In the genomic region with DNA sequence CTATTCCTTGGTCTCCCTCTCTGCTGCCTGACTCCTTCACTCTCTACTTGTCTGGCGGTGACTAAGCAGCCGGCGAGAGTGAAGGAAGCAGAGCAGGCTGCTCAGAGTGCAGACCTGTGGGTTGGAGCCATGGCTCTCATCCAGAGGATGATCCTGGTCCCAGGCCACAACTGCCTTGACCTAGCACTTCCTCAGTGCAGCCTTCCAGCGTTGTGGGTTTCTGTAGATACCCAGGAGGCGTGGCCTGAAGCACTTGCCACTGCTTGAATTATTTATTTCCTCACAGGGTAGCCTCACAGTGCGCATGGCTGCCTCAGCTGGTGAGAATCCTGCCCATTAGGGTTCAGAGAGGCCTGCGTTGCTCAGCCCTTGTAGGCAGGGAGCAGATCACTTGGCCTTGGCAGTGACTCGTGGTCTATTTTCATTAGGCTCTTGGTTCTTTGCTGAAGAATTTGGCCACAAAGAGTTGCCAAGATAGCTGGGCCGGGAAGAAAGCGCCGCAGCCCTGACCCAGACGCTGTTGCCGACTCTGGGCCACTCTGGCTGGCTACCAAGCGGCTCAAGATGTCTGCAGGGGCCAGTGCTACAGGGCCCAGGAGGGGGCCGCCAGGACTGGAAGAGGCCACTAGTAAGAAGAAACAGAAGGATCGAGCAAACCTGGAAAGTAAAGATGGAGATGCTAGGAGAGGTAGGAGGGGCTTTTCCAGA, we compare ENCODE assay signal across 8 mouse cellular contexts. TPM values are rescaled to one million over a fixed set of nuclear protein-coding genes. Genes with fewer than 3 reads are reported as not detected.
DNase-seq lines count a peak whose midpoint lies in the region; ATAC-seq and TF ChIP-seq lines count a peak whose summit lies in the region.

No protein-coding gene starts in this region.

- DNase-seq in neural tube, embryonic 11.5 days (ENCODE audit: low spot score) = no peak
- no peak for DNase-seq in neural tube, embryonic 10.5 days (ENCODE audit: extremely low spot score, low spot score)
- DNase-seq in cerebellum, postnatal 4 days (ENCODE audit: low spot score in 2 of 2) = no peak
- DNase-seq in spleen, postnatal 14 days (ENCODE audit: low spot score in 2 of 2) = no peak

- H3K9ac ChIP-seq in neural tube, embryonic 11.5 days (ENCODE audit: low read length) = peak overlapping the region; percentile 87; the same call in 1 of the 2 replicates
- peak overlapping the region; percentile 99 for H3K9ac ChIP-seq in heart, embryonic 14.5 days (ENCODE audit: low read length)
- H3K9ac ChIP-seq in limb, embryonic 13.5 days = peak overlapping the region; percentile 97
- peak overlapping the region; percentile 95 for H3K9ac ChIP-seq in neural tube, embryonic 13.5 days

- H3K27me3 ChIP-seq in neural tube, embryonic 11.5 days (ENCODE audit: control insufficient read depth, insufficient read depth, low read length) = no peaks in the 10 kb centered on the region
- H3K27me3 ChIP-seq in heart, embryonic 14.5 days (ENCODE audit: control insufficient read depth, insufficient read depth, low read length) = no peaks in the 10 kb centered on the region
- no peaks in the 10 kb centered on the region for H3K27me3 ChIP-seq in limb, embryonic 13.5 days
- H3K27me3 ChIP-seq in neural tube, embryonic 13.5 days = no peaks in the 10 kb centered on the region

- peak overlapping the region; percentile 93 for H3K4me2 ChIP-seq in neural tube, embryonic 11.5 days (ENCODE audit: low read depth)
- peak overlapping the region; percentile 73 for H3K4me2 ChIP-seq in heart, embryonic 14.5 days (ENCODE audit: low read length)
- peak overlapping the region; percentile 95 for H3K4me2 ChIP-seq in limb, embryonic 13.5 days (replicated peaks)
- H3K4me2 ChIP-seq in neural tube, embryonic 13.5 days = peak overlapping the region; percentile 98

- 90% methylated on average over 16 of the region's 16 CpGs for WGBS in neural tube, embryonic 11.5 days
- WGBS in heart, embryonic 14.5 days = 79% methylated on average over 16 of the region's 16 CpGs
- WGBS in limb, embryonic 13.5 days = 87% methylated on average over 16 of the region's 16 CpGs
- 84% methylated on average over 16 of the region's 16 CpGs for WGBS in neural tube, embryonic 13.5 days

- H3K4me3 ChIP-seq in neural tube, embryonic 11.5 days (ENCODE audit: low read depth, low read length) = peak overlapping the region; percentile 86
- peak overlapping the region; percentile 17; the same call in 1 of the 2 replicates for H3K4me3 ChIP-seq in cortical plate, adult 2 months (ENCODE audit: insufficient read depth, low read length)
- H3K4me3 ChIP-seq in heart, embryonic 14.5 days (ENCODE audit: control insufficient read depth in 1 of 2, insufficient read depth in 1 of 2, low read depth in 1 of 2, low read length in 2 of 2) = peak overlapping the region; percentile 5 to 99; a peak in 3 of 4 replicates
- H3K4me3 ChIP-seq in limb, embryonic 13.5 days = peak overlapping the region; percentile 98
- H3K4me3 ChIP-seq in neural tube, embryonic 13.5 days = peak overlapping the region; percentile 88

- TF ChIP-seq CTCF in cortical plate, adult 2 months (IDR thresholded peaks at IDR 0.05; ENCODE audit: extremely low read depth, insufficient read depth, low read length) = no peak

- no peak for ATAC-seq in neural tube, embryonic 11.5 days (ENCODE audit: insufficient read depth, low FRiP score, low TSS enrichment)
- ATAC-seq in heart, embryonic 14.5 days (ENCODE audit: insufficient number of reproducible peaks, insufficient read depth, low FRiP score, low read depth) = no peak
- no peak for ATAC-seq in limb, embryonic 13.5 days (ENCODE audit: low FRiP score, low read depth)
- no peak for ATAC-seq in neural tube, embryonic 13.5 days (ENCODE audit: low read depth)

- no peak for TF ChIP-seq POLR2A in cortical plate, adult 2 months (IDR thresholded peaks at IDR 0.05; ENCODE audit: extremely low read depth, insufficient read depth, low read length)

- peaks cover 5% of the 10 kb centered on the region for H3K4me1 ChIP-seq in neural tube, embryonic 11.5 days (ENCODE audit: control insufficient read depth, insufficient read depth, low read length)
- peaks cover 4% of the 10 kb centered on the region; the same call in 1 of the 2 replicates for H3K4me1 ChIP-seq in cortical plate, adult 2 months (ENCODE audit: control insufficient read depth, insufficient read depth, low read length)
- peaks cover 10% of the 10 kb centered on the region in 2 experiments for H3K4me1 ChIP-seq in heart, embryonic 14.5 days (ENCODE audit: control insufficient read depth in 2 of 2, insufficient read depth in 2 of 2, low read length in 2 of 2)
- peaks cover 26% of the 10 kb centered on the region for H3K4me1 ChIP-seq in limb, embryonic 13.5 days
- peaks cover 26% of the 10 kb centered on the region for H3K4me1 ChIP-seq in neural tube, embryonic 13.5 days (replicated peaks)

- H3K36me3 ChIP-seq in neural tube, embryonic 11.5 days (ENCODE audit: control insufficient read depth, insufficient read depth, low read length) = peaks cover 45% of the 10 kb centered on the region
- peaks cover 86% of the 10 kb centered on the region for H3K36me3 ChIP-seq in heart, embryonic 14.5 days (ENCODE audit: control insufficient read depth, insufficient read depth, low read length)
- peaks cover 81% of the 10 kb centered on the region for H3K36me3 ChIP-seq in limb, embryonic 13.5 days
- peaks cover 61% of the 10 kb centered on the region for H3K36me3 ChIP-seq in neural tube, embryonic 13.5 days

- no peaks in the 10 kb centered on the region for H3K9me3 ChIP-seq in neural tube, embryonic 11.5 days (ENCODE audit: control insufficient read depth, low read length)
- no peaks in the 10 kb centered on the region for H3K9me3 ChIP-seq in heart, embryonic 14.5 days (ENCODE audit: control insufficient read depth, low read length)
- no peaks in the 10 kb centered on the region for H3K9me3 ChIP-seq in limb, embryonic 13.5 days
- no peaks in the 10 kb centered on the region for H3K9me3 ChIP-seq in neural tube, embryonic 13.5 days

- no peak overlapping the region for H3K27ac ChIP-seq in neural tube, embryonic 11.5 days (ENCODE audit: low read depth, low read length)
- no peak overlapping the region for H3K27ac ChIP-seq in cortical plate, adult 2 months (ENCODE audit: insufficient read depth, low read length)
- no peak overlapping the region for H3K27ac ChIP-seq in heart, embryonic 14.5 days (replicated peaks in 1 of 2; ENCODE audit: control insufficient read depth in 1 of 2, insufficient read depth in 1 of 2, low read depth in 2 of 2, low read length in 2 of 2)
- no peak overlapping the region for H3K27ac ChIP-seq in limb, embryonic 13.5 days
- H3K27ac ChIP-seq in neural tube, embryonic 13.5 days (replicated peaks) = no peak overlapping the region

RNA-seq across cellular contexts. Expression of a gene that starts 1.8 kb away (rescaled TPM):
- 73.8 and 79.9 TPM in 2 replicates for polyA plus RNA-seq in neural tube, embryonic 11.5 days (2014; fragmentation: Nextera tagmentation; extraction: Ambion mirVana)
- 169 and 173 TPM in 2 replicates for polyA plus RNA-seq in cortical plate, adult 2 months (2012; rRNA removed)
- 54.4 and 57.0 TPM in 2 replicates for polyA plus RNA-seq in heart, embryonic 14.5 days (2014; fragmentation: Nextera tagmentation; extraction: Ambion mirVana)
- polyA plus RNA-seq in limb, embryonic 13.5 days (2015; fragmentation: Nextera tagmentation; extraction: Ambion mirVana) = 68.3 and 75.9 TPM in 2 replicates
- 68.3 and 80.2 TPM in 2 replicates for polyA plus RNA-seq in neural tube, embryonic 13.5 days (2015; fragmentation: Nextera tagmentation; extraction: Ambion mirVana)

RNA-seq across cellular contexts. Expression of a gene that starts 12.7 kb away (rescaled TPM):
- 17.2 and 18.1 TPM in 2 replicates for polyA plus RNA-seq in neural tube, embryonic 11.5 days (2014; fragmentation: Nextera tagmentation; extraction: Ambion mirVana)
- 31.6 and 34.2 TPM in 2 replicates for polyA plus RNA-seq in cortical plate, adult 2 months (2012; rRNA removed)
- polyA plus RNA-seq in heart, embryonic 14.5 days (2014; fragmentation: Nextera tagmentation; extraction: Ambion mirVana) = 38.9 and 41.5 TPM in 2 replicates
- 47.1 and 62.6 TPM in 2 replicates for polyA plus RNA-seq in limb, embryonic 13.5 days (2015; fragmentation: Nextera tagmentation; extraction: Ambion mirVana)
- 20.9 and 21.6 TPM in 2 replicates for polyA plus RNA-seq in neural tube, embryonic 13.5 days (2015; fragmentation: Nextera tagmentation; extraction: Ambion mirVana)

RNA-seq across cellular contexts. Expression of a gene that starts 15.3 kb away (rescaled TPM):
- polyA plus RNA-seq in neural tube, embryonic 11.5 days (2014; fragmentation: Nextera tagmentation; extraction: Ambion mirVana) = 120 and 129 TPM in 2 replicates
- 110 TPM in 2 replicates for polyA plus RNA-seq in cortical plate, adult 2 months (2012; rRNA removed)
- 62.8 and 78.8 TPM in 2 replicates for polyA plus RNA-seq in heart, embryonic 14.5 days (2014; fragmentation: Nextera tagmentation; extraction: Ambion mirVana)
- 108 and 111 TPM in 2 replicates for polyA plus RNA-seq in limb, embryonic 13.5 days (2015; fragmentation: Nextera tagmentation; extraction: Ambion mirVana)
- polyA plus RNA-seq in neural tube, embryonic 13.5 days (2015; fragmentation: Nextera tagmentation; extraction: Ambion mirVana) = 69.1 and 80.0 TPM in 2 replicates

RNA-seq across cellular contexts. Expression of a gene that starts 24.4 kb away (rescaled TPM):
- polyA plus RNA-seq in neural tube, embryonic 11.5 days (2014; fragmentation: Nextera tagmentation; extraction: Ambion mirVana) = 164 and 169 TPM in 2 replicates
- 110 and 111 TPM in 2 replicates for polyA plus RNA-seq in cortical plate, adult 2 months (2012; rRNA removed)
- polyA plus RNA-seq in heart, embryonic 14.5 days (2014; fragmentation: Nextera tagmentation; extraction: Ambion mirVana) = 85.1 and 91.9 TPM in 2 replicates
- 134 and 137 TPM in 2 replicates for polyA plus RNA-seq in limb, embryonic 13.5 days (2015; fragmentation: Nextera tagmentation; extraction: Ambion mirVana)
- polyA plus RNA-seq in neural tube, embryonic 13.5 days (2015; fragmentation: Nextera tagmentation; extraction: Ambion mirVana) = 134 TPM in 2 replicates

RNA-seq across cellular contexts. Expression of a gene that starts 30.8 kb away (rescaled TPM):
- 25.4 and 28.9 TPM in 2 replicates for polyA plus RNA-seq in neural tube, embryonic 11.5 days (2014; fragmentation: Nextera tagmentation; extraction: Ambion mirVana)
- 44.9 and 46.1 TPM in 2 replicates for polyA plus RNA-seq in cortical plate, adult 2 months (2012; rRNA removed)
- polyA plus RNA-seq in heart, embryonic 14.5 days (2014; fragmentation: Nextera tagmentation; extraction: Ambion mirVana) = 87.0 and 94.7 TPM in 2 replicates
- polyA plus RNA-seq in limb, embryonic 13.5 days (2015; fragmentation: Nextera tagmentation; extraction: Ambion mirVana) = 37.8 and 38.9 TPM in 2 replicates
- 68.4 and 86.4 TPM in 2 replicates for polyA plus RNA-seq in neural tube, embryonic 13.5 days (2015; fragmentation: Nextera tagmentation; extraction: Ambion mirVana)

Comparison
In these comparisons a context has a peak if more than half of its experiments do, and no peak if none do; other contexts are left out.
1. H3K4me3 ChIP-seq: peak in every context shown above with its lines; median percentile 98 in limb, embryonic 13.5 days; 88 in neural tube, embryonic 13.5 days; 86 in neural tube, embryonic 11.5 days; 52 in heart, embryonic 14.5 days; 17 in cortical plate, adult 2 months.